Mouse (Mus musculus) bone marrow, adult 2 months (tissue): ENCODE measurements around the gene Stkld1. TPM values are rescaled to one million over a fixed set of nuclear protein-coding genes. Genes with fewer than 3 reads are reported as not detected.

Experiments
- H3K27ac ChIP-seq: fragments of 200-500 bp; 2 replicates; pipeline ENCODE4 v1.5.1; 2012; ENCODE audit warnings: low read depth, mild to moderate bottlenecking, control low read depth, inconsistent platforms, low read length; ENCODE audit not compliant: control insufficient read depth, poor library complexity, insufficient read depth
- H3K4me1 ChIP-seq: fragments of 200-500 bp; 2 replicates; pipeline ENCODE4 v1.6.1; 2011; ENCODE audit warnings: low read length; ENCODE audit not compliant: control insufficient read depth, insufficient read depth
- H3K4me3 ChIP-seq: fragments of 200-500 bp; replicated peaks from 2 replicates; pipeline ENCODE3; 2011; ENCODE audit warnings: mild to moderate bottlenecking, low read depth, low read length, control low read depth; ENCODE audit not compliant: control insufficient read depth
- CTCF ChIP-seq: fragments of 200-500 bp; IDR thresholded peaks from 2 replicates; pipeline ENCODE4 v1.5.1; 2011; ENCODE audit warnings: low read length, control low read depth; ENCODE audit not compliant: control insufficient read depth, insufficient read depth
- POLR2A ChIP-seq: fragments of 200-500 bp; IDR thresholded peaks from 2 replicates; pipeline ENCODE4 v1.6.1; 2011; ENCODE audit warnings: low read depth, mild to moderate bottlenecking, control low read depth, low read length, borderline replicate concordance; ENCODE audit not compliant: control insufficient read depth
- WGBS: fragments of 180-500 bp; shearing (Covaris S2); methylation state at CpG from one replicate; pipeline ENCODE4 v1.1.7; 2018; 5-methylcytosine and 5-hydroxymethylcytosine counted together
- polyA plus RNA-seq: library from polyadenylated mRNA; stranded (reverse); fragments of >200 nt; gene quantifications from 2 replicates; pipeline ENCODE4 v1.2.4, GENCODE M21; 2011; ENCODE audit warnings: low replicate concordance; ENCODE audit not compliant: missing spikeins, insufficient read depth, insufficient read length

Stkld1 gene
- polyA plus RNA-seq, 1 experiment: 0.70 TPM

DNA sequence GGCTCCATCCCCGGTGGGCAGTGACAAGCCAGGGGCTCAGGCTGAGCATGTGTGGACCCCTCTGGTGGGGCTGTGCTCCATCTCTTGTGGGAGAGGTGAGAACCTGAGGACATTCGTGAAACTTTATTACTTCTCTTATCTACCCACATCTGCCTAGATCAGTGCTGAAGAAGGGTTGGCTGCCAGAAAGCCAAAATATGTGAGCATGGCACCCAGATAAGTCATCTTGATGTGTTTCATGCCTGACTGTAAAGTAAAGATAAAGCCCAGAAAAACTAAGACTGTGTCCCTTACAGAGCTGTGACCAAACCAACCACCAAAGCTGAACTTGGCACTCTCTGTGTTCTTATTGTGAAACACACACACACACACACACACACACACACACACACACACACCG is 60.1 kb downstream of the Stkld1 start:
- no peak overlapping the region for H3K27ac ChIP-seq
- 44% methylated on average over 3 of the region's 3 CpGs for WGBS
- TF ChIP-seq CTCF: no peak
- no peak for TF ChIP-seq POLR2A
- no peaks in the 10 kb centered on the region for H3K4me1 ChIP-seq
- H3K4me3 ChIP-seq: no peak overlapping the region

DNA sequence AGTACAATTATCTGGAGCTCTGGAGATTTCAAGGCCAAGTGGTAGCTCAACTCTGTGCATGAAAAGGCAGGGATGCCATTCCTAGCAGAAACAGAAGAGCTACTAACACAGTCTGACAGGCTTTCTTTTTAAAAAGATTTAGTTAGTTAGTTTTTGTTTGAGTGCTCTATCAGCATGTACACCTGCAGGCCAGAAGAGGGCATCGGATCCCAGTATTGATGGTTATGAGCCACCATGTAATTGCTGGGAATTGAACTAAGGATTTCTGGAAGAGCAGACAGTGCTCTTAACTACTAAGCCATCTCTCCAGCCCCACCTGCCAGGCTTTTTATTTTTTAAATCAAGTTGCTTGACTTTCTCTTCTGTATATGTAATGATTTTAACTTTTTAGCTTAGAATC is 63.7 kb downstream of the Stkld1 start:
- no peak for TF ChIP-seq POLR2A
- TF ChIP-seq CTCF: no peak
- WGBS: 76% methylated on average over 1 of the region's 1 CpGs
- H3K27ac ChIP-seq: no peak overlapping the region
- no peaks in the 10 kb centered on the region for H3K4me1 ChIP-seq
- no peak overlapping the region for H3K4me3 ChIP-seq

DNA sequence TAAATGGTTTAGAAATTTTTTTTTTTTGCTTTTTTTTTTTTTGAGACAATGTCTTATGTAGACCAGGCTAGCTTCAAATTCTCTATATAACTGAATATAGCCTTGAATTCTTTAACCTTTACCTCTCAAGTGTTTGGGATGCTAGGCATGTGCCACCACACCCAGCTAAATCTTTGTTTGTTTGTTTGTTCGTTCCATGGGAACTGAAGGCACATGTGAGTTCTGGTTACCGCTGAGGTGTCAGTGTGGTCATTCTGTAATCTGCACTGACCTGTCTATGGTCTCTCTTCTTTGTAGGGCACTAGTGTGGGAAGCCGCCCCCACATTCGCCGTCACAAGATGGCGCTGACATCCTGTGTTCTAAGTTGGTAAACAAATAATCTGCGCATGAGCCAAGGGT is 64.1 kb downstream of the Stkld1 start:
- no peak for TF ChIP-seq POLR2A
- TF ChIP-seq CTCF: no peak
- Histone ChIP-seq H3K4me1 (no peaks in the 10 kb centered on the region), H3K27ac (no peak overlapping the region), H3K4me3 (no peak overlapping the region)
- 78% methylated on average over 7 of the region's 7 CpGs for WGBS

Other genes starting within 250 kb of the Stkld1 start
- not detected in 2 replicates for gene Abo, start 69.1 kb upstream of the Stkld1 start, polyA plus RNA-seq
- gene Surf6, start 31.2 kb upstream of the Stkld1 start, polyA plus RNA-seq: 7.5 and 23.5 TPM in 2 replicates
- 13.0 and 13.1 TPM in 2 replicates for gene Med22, start 23.4 kb upstream of the Stkld1 start, polyA plus RNA-seq
- gene Rpl7a, start 23.3 kb upstream of the Stkld1 start, polyA plus RNA-seq: 161 and 199 TPM in 2 replicates
- gene Surf2, start 17.7 kb upstream of the Stkld1 start, polyA plus RNA-seq: 17.7 and 36.9 TPM in 2 replicates
- gene Surf1, start 17.5 kb upstream of the Stkld1 start, polyA plus RNA-seq: 32.1 and 58.4 TPM in 2 replicates
- gene Surf4, start 119 bp upstream of the Stkld1 start, polyA plus RNA-seq: 18.0 and 32.3 TPM in 2 replicates
- 17.7 and 29.5 TPM in 2 replicates for gene Rexo4, start 30.3 kb downstream of the Stkld1 start, polyA plus RNA-seq
- gene Adamts13, start 39.4 kb downstream of the Stkld1 start, polyA plus RNA-seq: not detected in 2 replicates
- gene Cacfd1, start 75.9 kb downstream of the Stkld1 start, polyA plus RNA-seq: 11.8 and 20.8 TPM in 2 replicates
- 6.3 and 26.1 TPM in 2 replicates for gene Slc2a6, start 94.0 kb downstream of the Stkld1 start, polyA plus RNA-seq
- gene Mymk, start 138.1 kb downstream of the Stkld1 start, polyA plus RNA-seq: not detected in 2 replicates
- gene Adamtsl2, start 145.3 kb downstream of the Stkld1 start, polyA plus RNA-seq: 0.85 TPM in 1 of 2 replicates, not detected in the other
- gene Fam163b, start 208.4 kb downstream of the Stkld1 start, polyA plus RNA-seq: not detected in 2 replicates
- gene Dbh, start 231.2 kb downstream of the Stkld1 start, polyA plus RNA-seq: not detected in 2 replicates